Mouse (Mus musculus) lung, postnatal 10 days (tissue): ENCODE measurements around the gene 8030474K03Rik.
"Not testable (repeated sequence)": the region's sequence is repeated elsewhere in the genome, so short reads cannot be mapped to it uniquely, and the experiment has no call there.

Experiments
- DNase-seq: peaks from one replicate; pipeline ENCODE4 v3.0.0; 2021

8030474K03Rik gene

GRCm38 (mm10) chrX:101794342-101794741 is at the start of gene 8030474K03Rik, which contains the start of gene Gm4779:
Gene 8030474K03Rik, plus strand, starts transcription at chrX:101794656.
Gene Gm4779, minus strand, starts transcription at chrX:101794423.
- no peak for DNase-seq

GRCm38 (mm10) chrX:101750144-101750543 is 44.3 kb upstream of the 8030474K03Rik start:
- no peak for DNase-seq

- DNase-seq, result peak; percentile 18
Measured at GRCm38 (mm10) chrX:101754478-101754877, 40.0 kb upstream of the 8030474K03Rik start.

GRCm38 (mm10) chrX:101764621-101765020 is 29.8 kb upstream of the 8030474K03Rik start:
- DNase-seq, result no peak

- DNase-seq, result no peak
Measured at GRCm38 (mm10) chrX:101765111-101765510, 29.3 kb upstream of the 8030474K03Rik start.

GRCm38 (mm10) chrX:101767280-101767679 is 27.2 kb upstream of the 8030474K03Rik start:
- no peak for DNase-seq

GRCm38 (mm10) chrX:101769478-101769877 is 25.0 kb upstream of the 8030474K03Rik start:
- no peak for DNase-seq

GRCm38 (mm10) chrX:101770307-101770706 is 24.1 kb upstream of the 8030474K03Rik start:
- DNase-seq, result no peak

GRCm38 (mm10) chrX:101772035-101772434 is 22.4 kb upstream of the 8030474K03Rik start:
- DNase-seq, result peak; percentile 59

GRCm38 (mm10) chrX:101791551-101791950 is 2.9 kb upstream of the 8030474K03Rik start:
- peak; percentile 8 for DNase-seq

- DNase-seq, result peak; percentile 14
Measured at GRCm38 (mm10) chrX:101805512-101805911, 11.1 kb downstream of the 8030474K03Rik start.

GRCm38 (mm10) chrX:101811750-101812149 is 17.3 kb downstream of the 8030474K03Rik start:
- no peak for DNase-seq

- no peak for DNase-seq
Measured at GRCm38 (mm10) chrX:101819163-101819562, 24.7 kb downstream of the 8030474K03Rik start.

- DNase-seq, result not testable (repeated sequence)
Measured at GRCm38 (mm10) chrX:101819980-101820379, 25.5 kb downstream of the 8030474K03Rik start.

- DNase-seq, result peak; percentile 52
Measured at GRCm38 (mm10) chrX:101847191-101847795, 52.8 kb downstream of the 8030474K03Rik start.
